Mouse (Mus musculus) intestine, embryonic 16.5 days (tissue): ENCODE data around the gene Tas2r143. TPM values are rescaled to one million over a fixed set of nuclear protein-coding genes. Genes with fewer than 3 reads are reported as not detected.

Source experiments
- ATAC-seq: fragments of 200-750 bp; cut with Nextera tagmentation; 2 replicates; pipeline ENCODE4 v1.8.0; 2017; ENCODE audit warnings: moderate TSS enrichment, moderate library complexity
- H3K27ac ChIP-seq: fragments of 300-500 bp; sonication (generic); 2 replicates; pipeline ENCODE4 v1.5.1; 2014; ENCODE audit warnings: mild to moderate bottlenecking, low read length
- H3K27me3 ChIP-seq: fragments of 300-500 bp; sonication (generic); replicated peaks from 2 replicates; pipeline ENCODE4 v1.6.1; 2014; ENCODE audit warnings: low read length, control low read depth, mixed read lengths; ENCODE audit not compliant: control insufficient read depth, insufficient read depth
- H3K36me3 ChIP-seq: fragments of 300-500 bp; sonication (generic); 2 replicates; pipeline ENCODE4 v1.6.1; 2014; ENCODE audit warnings: low read length, control low read depth; ENCODE audit not compliant: control insufficient read depth, insufficient read depth
- H3K4me1 ChIP-seq: fragments of 300-500 bp; sonication (generic); 2 replicates; pipeline ENCODE4 v1.6.1; 2014; ENCODE audit warnings: low read length, control low read depth, mixed read lengths; ENCODE audit not compliant: control insufficient read depth, insufficient read depth
- H3K4me2 ChIP-seq: fragments of 300-500 bp; sonication (generic); 2 replicates; pipeline ENCODE4 v1.6.1; 2014; ENCODE audit warnings: low read depth, low read length, control low read depth
- H3K4me3 ChIP-seq: fragments of 300-500 bp; sonication (generic); 2 replicates; pipeline ENCODE4 v1.5.1; 2014; ENCODE audit warnings: mild to moderate bottlenecking, low read length
- H3K9ac ChIP-seq: fragments of 300-500 bp; sonication (generic); 2 replicates; pipeline ENCODE4 v1.6.1; 2014; ENCODE audit warnings: low read depth, low read length
- H3K9me3 ChIP-seq: fragments of 300-500 bp; sonication (generic); 2 replicates; pipeline ENCODE4 v1.6.1; 2016; ENCODE audit warnings: low read length, control low read depth; ENCODE audit not compliant: control insufficient read depth
- WGBS: fragments of 180-500 bp; shearing (Covaris S2); extraction: QIAGEN DNeasy Blood & Tissue Kit; methylation state at CpG from one replicate; pipeline ENCODE4 v1.1.7; 2014; 5-methylcytosine and 5-hydroxymethylcytosine counted together
- polyA plus RNA-seq: library from polyadenylated mRNA; unstranded; fragments of >200 nt; fragmentation: Nextera tagmentation; extraction: Ambion mirVana; gene quantifications from 2 replicates; pipeline ENCODE4 v1.2.1, GENCODE M21; 2015

Gene Tas2r143
- polyA plus RNA-seq, 1 experiment from 2014 or later: not detected

DNA sequence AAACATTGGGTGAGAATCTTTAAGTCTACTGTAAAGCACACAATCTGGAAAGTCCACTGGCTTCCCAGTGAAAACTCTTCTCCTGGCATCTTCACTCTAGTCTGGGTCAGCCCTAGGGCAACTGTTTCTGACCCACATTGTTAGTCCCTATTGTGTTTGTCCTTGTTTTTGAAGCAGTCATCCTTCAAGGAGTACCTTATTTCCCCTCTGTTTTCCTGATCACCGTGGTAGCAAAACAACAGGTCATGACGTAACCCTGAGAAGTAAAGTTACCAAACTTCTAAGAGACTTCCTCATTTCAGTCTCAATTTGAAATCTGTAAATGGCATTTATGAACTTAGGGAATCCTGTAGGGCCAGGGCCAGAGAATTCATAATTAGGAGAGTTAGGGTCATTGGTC, 21.4 kb downstream of the Tas2r143 start:
- H3K9ac ChIP-seq: no peak overlapping the region
- whole genome bisulfite sequencing: 80% methylated on average over 2 of the region's 2 CpGs
- no peaks in the 10 kb centered on the region for H3K4me1 ChIP-seq
- no peaks in the 10 kb centered on the region for H3K9me3 ChIP-seq
- no peak overlapping the region for H3K27ac ChIP-seq
- no peak overlapping the region for H3K4me2 ChIP-seq
- no peaks in the 10 kb centered on the region for H3K36me3 ChIP-seq
- H3K4me3 ChIP-seq: no peak overlapping the region
- H3K27me3 ChIP-seq: no peaks in the 10 kb centered on the region
- ATAC-seq: no peak

DNA sequence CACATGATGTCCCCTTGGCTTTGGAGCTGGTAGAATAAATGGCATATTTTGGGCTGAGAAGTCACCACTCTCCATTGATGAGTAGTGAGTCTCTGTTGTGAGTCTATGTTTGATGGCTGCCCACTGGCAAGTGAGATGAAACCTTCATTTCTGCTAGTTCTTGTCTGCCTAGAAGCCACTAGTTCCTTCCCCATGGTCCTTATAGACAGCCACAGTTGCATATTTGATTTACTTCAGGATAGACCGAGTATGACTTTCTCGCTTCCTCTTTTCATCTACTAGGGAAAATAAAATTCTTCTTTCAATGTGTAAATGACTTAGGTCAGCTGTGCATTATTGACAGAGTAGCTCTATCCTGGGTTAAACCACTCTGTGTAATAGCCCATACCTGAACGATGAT, 24.4 kb downstream of the Tas2r143 start:
- WGBS: 87% methylated on average over 3 of the region's 3 CpGs
- no peak overlapping the region for H3K9ac ChIP-seq

DNA sequence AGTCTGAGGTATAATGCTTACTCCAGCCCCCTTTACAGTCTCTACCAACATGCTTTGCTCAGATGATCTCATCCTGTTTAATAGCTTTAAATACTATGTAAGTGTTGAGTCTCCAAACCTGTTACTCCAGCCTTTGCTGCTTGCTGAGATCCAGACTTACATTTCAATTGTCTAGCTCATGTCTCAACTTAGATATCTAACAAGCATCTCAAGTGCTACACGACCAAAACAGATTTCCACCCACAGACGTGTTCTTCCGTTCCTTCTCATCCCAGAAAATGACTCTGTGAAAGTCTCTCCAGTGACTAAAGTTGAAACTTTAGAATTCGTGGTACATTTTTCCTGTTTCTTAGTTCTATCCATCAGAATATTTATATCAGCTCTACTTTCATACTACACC, 26.3 kb downstream of the Tas2r143 start:
- no peak overlapping the region for H3K9ac ChIP-seq
- ATAC-seq: no peak
- H3K4me2 ChIP-seq: no peak overlapping the region
- no peak overlapping the region for H3K27ac ChIP-seq
- H3K4me1 ChIP-seq: no peaks in the 10 kb centered on the region
- H3K27me3 ChIP-seq: no peaks in the 10 kb centered on the region
- H3K4me3 ChIP-seq: no peak overlapping the region
- 86% methylated on average over 4 of the region's 4 CpGs for WGBS
- no peaks in the 10 kb centered on the region for H3K36me3 ChIP-seq
- no peaks in the 10 kb centered on the region for H3K9me3 ChIP-seq

More for the DNA sequence above, 24.4 kb downstream of the Tas2r143 start:
- H3K27ac ChIP-seq: no peak overlapping the region
- no peaks in the 10 kb centered on the region for H3K4me1 ChIP-seq
- H3K4me2 ChIP-seq: no peak overlapping the region
- no peak overlapping the region for H3K4me3 ChIP-seq
- no peaks in the 10 kb centered on the region for H3K36me3 ChIP-seq
- no peaks in the 10 kb centered on the region for H3K9me3 ChIP-seq
- H3K27me3 ChIP-seq: no peaks in the 10 kb centered on the region
- ATAC-seq: no peak

DNA sequence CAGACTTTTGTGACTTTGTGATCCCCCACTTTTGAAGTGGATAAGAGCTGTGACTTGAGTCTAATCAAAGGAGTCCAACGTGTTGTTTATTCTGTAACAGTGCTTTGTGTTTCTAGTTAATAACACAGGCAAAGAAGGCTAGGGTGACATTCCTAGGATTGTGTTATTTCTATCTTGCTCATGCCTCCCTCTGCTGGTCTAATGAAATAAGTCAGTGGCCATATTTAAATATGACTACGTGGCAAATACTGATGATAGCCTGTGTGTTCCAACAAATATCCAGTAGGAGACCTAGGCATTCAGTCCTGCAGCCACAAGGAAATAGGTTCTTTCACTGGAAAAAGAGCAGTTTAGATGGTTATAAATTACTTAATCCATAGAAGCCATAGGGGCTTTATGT, 33.5 kb downstream of the Tas2r143 start:
- Histone ChIP-seq H3K36me3 (no peaks in the 10 kb centered on the region), H3K27ac (no peak overlapping the region), H3K9ac (no peak overlapping the region), H3K4me2 (no peak overlapping the region), H3K9me3 (no peaks in the 10 kb centered on the region), H3K4me1 (no peaks in the 10 kb centered on the region), H3K27me3 (no peaks in the 10 kb centered on the region), H3K4me3 (no peak overlapping the region)
- ATAC-seq: no peak
- 58% methylated on average over 2 of the region's 2 CpGs for WGBS

DNA sequence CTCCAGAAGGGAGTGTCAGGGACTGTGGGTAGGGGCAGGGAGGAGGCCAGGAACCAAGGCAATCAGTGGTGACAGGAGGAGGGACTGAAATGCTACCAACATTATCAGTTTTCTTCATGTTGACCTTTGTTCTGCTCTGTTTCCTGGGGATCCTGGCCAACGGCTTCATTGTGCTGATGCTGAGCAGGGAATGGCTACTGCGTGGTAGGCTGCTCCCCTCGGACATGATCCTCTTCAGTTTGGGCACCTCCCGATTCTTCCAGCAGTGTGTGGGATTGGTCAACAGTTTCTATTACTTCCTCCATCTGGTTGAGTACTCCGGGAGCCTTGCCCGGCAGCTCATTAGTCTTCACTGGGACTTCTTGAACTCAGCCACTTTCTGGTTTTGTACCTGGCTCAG, 34.4 kb downstream of the Tas2r143 start, which contains the start of gene Tas2r126:
Gene Tas2r126, plus strand, starts transcription at position 90 of the 400 bp plus-strand sequence.
- no peak within 1 kb of the TSS for H3K27ac ChIP-seq
- H3K4me2 ChIP-seq: no peak within 1 kb of the TSS
- H3K9me3 ChIP-seq: no peaks in the 10 kb centered on the region
- H3K27me3 ChIP-seq: no peaks in the 10 kb centered on the region
- ATAC-seq: no peak
- no peaks in the 10 kb centered on the region for H3K4me1 ChIP-seq
- 65% methylated on average over 6 of the region's 6 CpGs for WGBS
- H3K4me3 ChIP-seq: no peak within 1 kb of the TSS
- H3K36me3 ChIP-seq: no peaks in the 10 kb centered on the region
- H3K9ac ChIP-seq: no peak within 1 kb of the TSS

DNA sequence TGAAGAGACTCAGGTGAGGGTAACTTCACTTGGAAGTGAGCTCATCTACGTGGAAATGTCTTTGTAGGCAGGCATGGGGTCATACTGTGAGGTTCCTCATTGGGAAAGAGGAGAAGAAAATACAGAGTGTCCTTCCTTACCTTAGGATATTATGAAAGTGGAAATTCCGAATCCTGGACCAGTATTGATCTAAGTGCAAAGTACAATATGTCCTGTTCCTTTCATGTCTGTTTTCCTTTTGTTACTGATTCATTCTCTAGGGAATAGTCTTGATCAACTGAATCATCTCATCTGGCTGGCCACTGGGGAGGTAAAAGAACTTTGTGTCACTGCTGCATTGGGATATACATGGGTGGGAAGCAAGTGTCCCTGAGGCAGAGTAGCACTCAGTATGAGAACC, 35.5 kb downstream of the Tas2r143 start:
- no peak overlapping the region for H3K4me2 ChIP-seq
- H3K27ac ChIP-seq: no peak overlapping the region
- no peaks in the 10 kb centered on the region for H3K4me1 ChIP-seq
- no peaks in the 10 kb centered on the region for H3K9me3 ChIP-seq
- no peak for ATAC-seq
- no peaks in the 10 kb centered on the region for H3K36me3 ChIP-seq
- WGBS: 67% methylated on average over 2 of the region's 2 CpGs
- no peak overlapping the region for H3K4me3 ChIP-seq
- no peaks in the 10 kb centered on the region for H3K27me3 ChIP-seq
- H3K9ac ChIP-seq: no peak overlapping the region

DNA sequence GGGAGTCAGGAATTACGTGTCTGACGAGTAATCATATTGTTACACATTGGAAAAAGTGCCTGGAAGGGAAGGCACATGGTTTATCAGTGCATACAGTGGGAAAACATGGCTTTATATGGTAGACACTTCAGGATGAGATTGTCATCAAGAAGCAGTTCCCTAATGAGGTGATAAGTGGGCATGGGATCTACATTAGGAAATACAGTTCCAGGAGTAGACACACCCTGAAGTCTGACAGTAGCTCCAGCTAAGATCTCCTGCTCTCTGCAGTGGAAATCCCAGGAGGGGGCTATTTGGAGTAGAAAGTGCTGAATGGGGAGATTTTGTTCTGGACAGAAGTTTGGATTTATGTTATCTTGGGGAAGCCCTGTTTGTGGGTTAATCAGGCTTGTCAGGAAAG, 41.4 kb downstream of the Tas2r143 start:
- no peaks in the 10 kb centered on the region for H3K36me3 ChIP-seq
- no peaks in the 10 kb centered on the region for H3K4me1 ChIP-seq
- no peak overlapping the region for H3K4me2 ChIP-seq
- H3K27me3 ChIP-seq: no peaks in the 10 kb centered on the region
- no peak for ATAC-seq
- no peak overlapping the region for H3K9ac ChIP-seq
- 61% methylated on average over 2 of the region's 2 CpGs for WGBS
- no peak overlapping the region for H3K4me3 ChIP-seq
- H3K27ac ChIP-seq: no peak overlapping the region
- H3K9me3 ChIP-seq: no peaks in the 10 kb centered on the region

DNA sequence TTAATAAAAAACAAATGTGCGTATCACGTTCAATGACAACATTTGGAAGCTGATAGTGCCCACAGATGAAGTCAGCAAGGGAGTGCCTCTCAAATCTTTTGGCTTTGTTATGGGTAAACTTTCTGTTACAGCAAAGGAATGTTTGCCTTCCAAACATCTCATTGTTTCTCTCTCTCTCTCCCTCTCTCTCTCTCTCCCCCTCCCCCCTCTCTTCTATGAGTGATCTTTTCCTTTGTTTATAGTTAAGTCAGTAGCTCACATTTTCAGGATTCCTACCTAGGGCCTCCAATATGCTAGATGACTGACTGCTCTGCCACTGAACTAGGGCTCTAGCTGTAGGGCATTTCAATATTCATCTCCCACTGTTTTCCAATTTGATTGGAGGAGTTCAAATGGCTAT, 44.5 kb downstream of the Tas2r143 start:
- Histone ChIP-seq H3K36me3 (no peaks in the 10 kb centered on the region), H3K27ac (no peak overlapping the region), H3K4me1 (no peaks in the 10 kb centered on the region), H3K27me3 (no peaks in the 10 kb centered on the region), H3K4me2 (no peak overlapping the region), H3K4me3 (no peak overlapping the region), H3K9ac (no peak overlapping the region), H3K9me3 (no peaks in the 10 kb centered on the region)
- WGBS: 60% methylated on average over 2 of the region's 2 CpGs
- ATAC-seq: no peak

DNA sequence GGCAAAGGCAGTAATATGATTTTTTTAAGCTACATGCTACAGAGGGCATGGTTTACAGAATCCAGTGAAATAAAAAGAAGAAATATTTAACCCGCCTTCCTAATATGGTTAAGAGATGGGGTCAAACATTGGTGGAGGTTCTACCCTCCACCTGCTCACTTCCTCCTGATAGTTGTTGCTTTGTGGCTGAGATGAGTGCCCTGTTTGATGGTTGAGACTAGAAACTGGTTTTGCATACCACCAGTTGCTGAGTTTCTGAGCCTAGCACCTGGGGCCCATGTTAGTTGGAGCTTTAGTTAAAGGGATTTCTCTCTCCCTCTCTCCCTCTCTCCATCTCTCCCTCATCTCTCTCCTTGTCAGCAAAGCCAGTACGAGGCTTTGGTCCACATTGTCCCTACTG, 47.3 kb downstream of the Tas2r143 start:
- H3K9me3 ChIP-seq: no peaks in the 10 kb centered on the region
- H3K4me1 ChIP-seq: no peaks in the 10 kb centered on the region
- H3K27me3 ChIP-seq: no peaks in the 10 kb centered on the region
- no peak overlapping the region for H3K27ac ChIP-seq
- no peak overlapping the region for H3K9ac ChIP-seq
- WGBS: 78% methylated on average over 2 of the region's 2 CpGs
- no peak overlapping the region for H3K4me2 ChIP-seq
- H3K4me3 ChIP-seq: no peak overlapping the region
- no peak for ATAC-seq
- H3K36me3 ChIP-seq: no peaks in the 10 kb centered on the region
